Mouse (Mus musculus) thymus, adult 18-20 months (tissue): ENCODE results near the gene Lrrn4cl.
A peak's percentile ranks its signal among the peaks of the same experiment; 100 is the strongest.
"Not testable (repeated sequence)": the region's sequence is repeated elsewhere in the genome, so short reads cannot be mapped to it uniquely, and the experiment has no call there.

Source experiments
- DNase-seq, 2 experiments: peaks; one replicate each; pipeline ENCODE4 v3.0.0; 2022; ENCODE audit warnings: mixed read lengths in 2 of 2

The Lrrn4cl gene

DNA sequence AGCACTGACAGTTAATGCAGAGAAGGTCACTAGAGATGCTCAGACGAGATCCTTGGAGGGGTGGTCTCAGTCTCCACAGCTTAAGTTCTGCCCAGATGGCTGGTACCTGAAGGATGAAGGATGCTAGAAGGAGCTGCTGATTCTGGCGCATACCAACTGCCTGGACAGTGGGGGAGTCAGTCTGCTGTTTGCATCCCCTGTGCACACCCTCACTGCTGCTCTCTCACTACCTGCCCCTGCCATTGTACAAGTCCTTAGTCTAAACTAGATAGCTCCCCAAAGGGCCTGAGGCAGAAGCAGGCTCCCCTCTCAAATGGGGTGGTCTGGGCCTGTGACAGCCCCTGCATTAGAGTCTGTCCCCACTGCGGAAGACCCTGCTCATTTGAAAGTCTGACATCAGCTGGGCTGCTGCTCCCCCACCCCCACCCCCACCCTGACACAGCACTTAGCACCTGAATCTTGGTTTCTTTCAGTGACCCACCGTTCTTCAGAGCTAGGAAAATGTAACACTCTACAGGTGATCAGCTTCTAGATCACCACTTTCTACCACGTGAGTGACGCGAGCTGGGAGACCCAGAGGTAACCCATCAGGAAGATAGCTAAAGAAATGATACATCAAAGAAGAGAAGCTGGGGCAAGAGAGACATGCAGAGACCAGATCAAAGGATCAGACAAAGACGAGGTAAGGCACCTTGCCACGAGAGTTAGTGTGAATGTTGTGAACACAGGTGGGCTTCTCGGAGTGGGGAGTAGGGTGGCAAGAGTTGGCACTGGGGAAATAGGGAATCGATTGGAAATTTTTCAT, 11.3 kb upstream of the Lrrn4cl start, which contains the start of gene Gng3:
TSS of gene Gng3 (minus strand) at position 92 of the 805 bp plus-strand sequence.
- DNase-seq, result no peak

- DNase-seq, result peak; percentile 54 to 55
Measured at GRCm38 (mm10) chr19:8839908-8840791, 10.4 kb upstream of the Lrrn4cl start.

DNA sequence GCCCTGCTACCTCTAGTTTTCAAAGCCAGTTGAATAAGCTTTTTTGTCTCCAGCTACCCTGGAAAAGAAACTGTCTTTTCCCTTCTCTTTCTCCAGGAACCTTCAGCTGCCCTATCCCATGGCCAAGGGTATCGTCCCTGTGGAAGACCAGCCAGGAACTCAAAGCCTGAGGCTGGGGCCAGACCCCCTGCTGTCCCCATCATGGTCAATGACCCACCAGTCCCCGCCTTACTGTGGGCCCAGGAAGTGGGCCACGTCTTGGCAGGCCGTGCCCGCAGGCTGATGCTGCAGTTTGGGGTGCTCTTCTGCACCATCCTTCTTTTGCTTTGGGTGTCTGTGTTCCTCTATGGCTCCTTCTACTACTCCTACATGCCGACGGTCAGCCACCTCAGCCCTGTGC, 9.6 kb upstream of the Lrrn4cl start:
- no peak for DNase-seq

GRCm38 (mm10) chr19:8842961-8843360, 7.6 kb upstream of the Lrrn4cl start:
- DNase-seq, result no peak

- DNase-seq, result peak; percentile 18 to 45
Measured at GRCm38 (mm10) chr19:8844371-8845129, 6.0 kb upstream of the Lrrn4cl start.

- DNase-seq, result no peak
Measured at GRCm38 (mm10) chr19:8848356-8848755, 2.2 kb upstream of the Lrrn4cl start.

GRCm38 (mm10) chr19:8851639-8852038, 1.1 kb downstream of the Lrrn4cl start:
- DNase-seq, result no peak

DNA sequence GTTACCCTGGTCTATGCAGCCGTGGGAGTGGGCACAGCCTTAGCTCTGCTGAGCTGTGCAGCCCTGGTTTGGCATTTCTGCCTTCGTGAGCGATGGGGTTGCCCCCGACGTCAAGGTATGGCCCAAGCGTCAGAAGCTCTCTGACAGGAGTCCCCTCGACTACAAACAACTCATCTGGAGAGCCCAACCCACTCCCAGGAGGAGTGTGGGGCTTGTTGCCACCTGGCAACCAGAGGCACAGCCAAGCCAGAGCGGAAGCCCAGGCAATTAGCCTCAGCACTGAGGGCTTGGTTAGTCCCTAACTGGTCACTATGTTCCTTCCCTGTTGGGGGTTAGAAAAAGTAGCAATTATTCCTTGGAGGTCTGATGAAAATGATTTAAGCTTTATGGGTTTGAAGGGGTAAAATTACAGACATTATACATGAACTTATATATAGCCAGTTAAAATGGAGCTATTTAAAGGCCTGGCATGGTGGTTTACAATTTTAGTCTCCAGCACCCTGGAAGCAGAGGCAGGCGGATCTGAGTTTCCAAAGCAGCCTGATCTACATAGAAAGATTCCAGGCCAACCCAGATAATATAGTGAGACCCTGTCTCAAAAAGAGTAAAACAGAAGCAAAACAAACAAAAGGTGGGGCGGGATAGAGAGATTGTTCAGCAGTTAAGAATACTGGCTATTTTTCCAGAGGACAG, 1.8 kb downstream of the Lrrn4cl start:
- no peak for DNase-seq

- no peak for DNase-seq
Measured at GRCm38 (mm10) chr19:8853117-8853516, 2.5 kb downstream of the Lrrn4cl start.

DNA sequence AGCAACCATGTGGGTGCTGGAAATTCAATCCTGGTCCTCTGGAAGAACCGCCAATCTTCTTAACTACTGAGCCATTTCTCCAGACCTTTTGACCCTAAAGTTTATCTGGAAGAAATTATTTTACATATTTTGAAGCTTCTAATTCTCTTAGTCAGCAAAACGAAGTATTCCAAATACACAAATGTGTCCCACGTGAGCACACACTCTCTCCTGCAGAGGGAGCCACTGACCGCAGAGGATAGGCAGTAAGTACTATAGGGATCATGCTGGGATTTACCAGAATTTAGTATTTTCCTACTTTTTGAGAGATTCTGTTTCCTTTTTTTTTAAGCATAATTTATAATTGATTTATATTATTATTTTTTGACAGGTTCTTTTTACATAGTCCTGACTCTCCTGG, 7.1 kb downstream of the Lrrn4cl start:
- DNase-seq, result no peak

DNA sequence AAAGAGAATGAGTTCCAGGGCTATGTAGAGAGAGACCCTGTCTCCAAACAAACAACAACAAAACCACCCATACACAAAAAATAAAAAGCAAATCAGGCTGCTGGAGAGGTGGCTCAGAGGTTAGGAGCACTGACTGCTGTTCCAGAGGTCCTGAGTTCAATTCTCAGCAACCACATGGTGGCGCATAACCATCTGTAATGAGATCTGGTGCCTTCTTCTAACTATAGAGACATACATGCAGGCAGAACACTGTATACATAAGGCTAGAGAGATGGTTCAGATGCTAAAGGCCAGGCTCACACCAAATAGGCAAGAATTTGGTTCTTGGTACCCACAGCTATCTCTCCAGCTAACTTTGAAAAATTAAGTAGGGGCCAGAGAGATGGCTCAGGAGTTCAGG, 8.4 kb downstream of the Lrrn4cl start:
- DNase-seq, result peak; percentile 13 to 28

GRCm38 (mm10) chr19:8864265-8864664, 13.7 kb downstream of the Lrrn4cl start:
- DNase-seq, result no peak

DNA sequence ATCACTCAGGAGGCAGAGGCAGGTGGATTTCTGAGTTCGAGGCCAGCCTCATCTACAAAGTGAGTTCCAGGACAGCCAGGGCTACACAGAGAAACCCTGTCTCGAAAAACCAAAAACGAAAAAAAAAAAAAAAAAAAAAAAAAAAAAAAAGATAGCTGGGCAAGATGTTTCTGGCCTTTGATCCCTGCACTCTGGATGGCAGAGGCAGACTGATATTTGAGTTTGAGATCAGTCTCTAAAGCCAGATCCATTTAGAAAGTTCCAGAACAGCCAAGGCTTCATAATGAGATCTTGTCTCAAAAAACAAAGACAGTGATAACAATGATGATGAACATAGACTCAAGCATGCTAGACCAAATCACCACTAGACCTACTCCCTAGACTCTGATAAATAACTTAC, 19.8 kb downstream of the Lrrn4cl start:
- DNase-seq, result not testable (repeated sequence)

DNA sequence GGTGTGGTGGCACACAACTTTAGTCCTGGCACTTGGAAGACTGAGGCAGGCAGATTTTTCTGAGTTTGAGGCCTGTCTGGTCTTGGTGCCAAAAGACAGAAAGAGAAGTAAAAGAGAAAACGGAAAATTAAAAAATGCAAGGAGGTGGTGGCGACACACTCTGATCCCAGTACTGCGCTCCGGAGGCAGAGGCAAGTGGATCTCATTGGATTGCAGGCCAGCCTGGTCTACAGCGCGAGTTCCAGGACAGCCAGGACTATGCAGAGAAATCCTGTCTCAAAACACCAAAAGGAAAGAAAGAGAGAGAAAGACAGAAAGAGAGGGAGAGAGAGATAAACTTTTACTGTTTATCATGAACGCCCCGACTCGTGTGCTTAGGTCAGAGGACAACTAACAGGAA, 20.3 kb downstream of the Lrrn4cl start:
- no peak for DNase-seq

DNA sequence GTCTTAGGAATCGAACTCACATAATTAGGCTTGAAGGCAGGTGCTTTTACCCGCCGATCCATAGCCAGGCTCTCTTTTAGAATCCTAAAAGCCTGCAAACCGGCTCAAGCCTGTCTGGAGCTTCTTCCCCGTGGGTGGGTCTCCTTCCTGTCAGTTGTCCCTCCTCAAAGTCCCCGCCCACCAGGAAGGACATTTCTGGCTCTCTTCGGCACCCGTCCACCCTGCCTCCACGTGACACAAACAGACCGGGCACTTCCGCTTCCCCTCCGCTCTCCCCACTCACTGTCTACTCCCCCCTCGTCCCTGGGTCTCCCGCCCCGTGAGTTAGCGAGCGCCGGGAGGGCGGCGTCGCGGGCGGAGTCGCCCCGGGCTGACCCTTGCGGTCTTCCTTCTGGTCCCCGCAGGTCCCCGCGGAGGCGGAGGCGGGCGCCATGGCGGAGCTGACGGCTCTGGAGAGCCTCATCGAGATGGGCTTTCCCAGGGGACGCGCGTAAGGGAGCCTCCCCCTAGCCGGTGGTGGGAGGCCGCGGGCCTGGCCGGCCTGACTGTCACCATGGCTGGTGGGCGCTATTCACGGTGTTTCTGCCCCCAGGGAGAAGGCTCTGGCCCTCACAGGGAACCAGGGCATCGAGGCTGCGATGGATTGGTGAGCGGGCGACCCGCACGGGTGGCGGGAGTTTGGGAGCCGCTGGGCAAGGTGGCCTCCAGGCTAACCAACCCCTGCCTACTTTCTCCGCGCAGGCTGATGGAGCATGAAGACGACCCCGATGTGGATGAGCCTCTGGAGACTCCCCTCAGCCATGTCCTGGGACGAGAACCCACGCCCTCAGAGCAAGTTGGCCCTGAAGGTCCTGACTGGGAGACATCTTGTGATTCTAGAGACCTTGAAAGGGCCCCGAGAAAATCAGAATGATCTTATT, 21.0 kb downstream of the Lrrn4cl start, which contains the start of gene Ubxn1:
TSS of gene Ubxn1 (plus strand) at position 230 of the 920 bp plus-strand sequence.
- DNase-seq, result peak; percentile 97 to 98

- no peak for DNase-seq
Measured at GRCm38 (mm10) chr19:8872266-8872840, 21.8 kb downstream of the Lrrn4cl start.

GRCm38 (mm10) chr19:8875031-8875430, 24.5 kb downstream of the Lrrn4cl start:
- DNase-seq, result no peak

GRCm38 (mm10) chr19:8880311-8881033, 29.9 kb downstream of the Lrrn4cl start, which contains the start of gene Uqcc3:
TSS of gene Uqcc3 (minus strand) at chr19:8880923.
- peak; percentile 84 to 89 for DNase-seq

- DNase-seq, result no peak
Measured at GRCm38 (mm10) chr19:8881034-8881392, 30.4 kb downstream of the Lrrn4cl start.

GRCm38 (mm10) chr19:8883616-8884015, 33.0 kb downstream of the Lrrn4cl start, which contains the start of the genes Lbhd1 and Gm49403:
TSS of gene Lbhd1 (plus strand) at chr19:8883732.
TSS of gene Gm49403 (plus strand) at chr19:8883930.
- DNase-seq, result no peak
